Mouse (Mus musculus): ENCODE data around the gene Cd300lb. TPM values are rescaled to one million over a fixed set of nuclear protein-coding genes. Genes with fewer than 3 reads are reported as not detected.
A peak's percentile ranks its signal among the peaks of the same experiment; 100 is the strongest.

Gene Cd300lb
- polyA plus RNA-seq, 1 experiment from 2014 or later = 0.49 TPM

DNA sequence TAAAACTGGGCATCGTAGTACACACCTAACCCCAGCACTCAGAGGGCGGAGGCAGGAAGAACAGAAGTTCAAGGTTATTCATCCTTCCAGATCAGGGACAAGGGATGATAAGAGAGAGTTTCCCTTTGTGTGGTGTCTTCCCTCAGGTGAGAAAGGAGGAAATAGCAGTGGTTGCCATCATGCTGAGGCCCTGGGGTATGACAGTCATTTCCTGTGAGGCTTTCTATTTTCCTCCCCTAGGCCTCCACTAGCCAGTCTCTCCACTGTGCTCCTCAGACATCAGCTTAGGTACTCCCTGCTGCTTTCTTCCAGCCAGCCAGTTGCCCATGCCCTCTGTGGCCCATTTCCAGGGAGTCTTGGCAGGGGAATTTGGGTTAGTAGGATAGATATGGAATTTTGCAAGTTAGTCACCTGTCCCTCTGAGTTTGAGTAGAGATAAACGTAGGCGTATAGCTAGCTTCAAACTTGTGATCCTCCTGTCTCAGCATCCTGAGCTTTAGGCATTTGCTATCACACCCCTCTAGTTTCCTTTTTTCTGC is 50.9 kb downstream of the Cd300lb start:
- ATAC-seq (ENCODE audit: extremely low read depth, insufficient number of reproducible peaks, low FRiP score, low TSS enrichment) = no peak
- Histone ChIP-seq H3K9ac (no peak overlapping the region), H3K4me3 (no peak overlapping the region), H3K9me3 (no peaks in the 10 kb centered on the region), H3K36me3 (no peaks in the 10 kb centered on the region), H3K4me2 (no peak overlapping the region), H3K4me1 (peaks cover 8% of the 10 kb centered on the region), H3K27ac (replicated peaks) (no peak overlapping the region), H3K27me3 (replicated peaks) (no peaks in the 10 kb centered on the region)
- 89% methylated on average over 4 of the region's 4 CpGs for whole genome bisulfite sequencing

- no peak for ATAC-seq (ENCODE audit: extremely low read depth, insufficient number of reproducible peaks, low FRiP score, low TSS enrichment)
- no peaks in the 10 kb centered on the region for H3K27me3 ChIP-seq (replicated peaks)
- H3K4me1 ChIP-seq = peaks cover 20% of the 10 kb centered on the region
- H3K9me3 ChIP-seq = no peaks in the 10 kb centered on the region
- no peak overlapping the region for H3K9ac ChIP-seq
- H3K36me3 ChIP-seq = no peaks in the 10 kb centered on the region
- no peak overlapping the region for H3K27ac ChIP-seq (replicated peaks)
- no peak overlapping the region for H3K4me2 ChIP-seq
- no peak overlapping the region for H3K4me3 ChIP-seq
- 0% methylated on average over 1 of the region's 1 CpGs for WGBS
These were observed 53.6 kb downstream of the Cd300lb start for GRCm38 (mm10) chr11:114880589-114880988.

DNA sequence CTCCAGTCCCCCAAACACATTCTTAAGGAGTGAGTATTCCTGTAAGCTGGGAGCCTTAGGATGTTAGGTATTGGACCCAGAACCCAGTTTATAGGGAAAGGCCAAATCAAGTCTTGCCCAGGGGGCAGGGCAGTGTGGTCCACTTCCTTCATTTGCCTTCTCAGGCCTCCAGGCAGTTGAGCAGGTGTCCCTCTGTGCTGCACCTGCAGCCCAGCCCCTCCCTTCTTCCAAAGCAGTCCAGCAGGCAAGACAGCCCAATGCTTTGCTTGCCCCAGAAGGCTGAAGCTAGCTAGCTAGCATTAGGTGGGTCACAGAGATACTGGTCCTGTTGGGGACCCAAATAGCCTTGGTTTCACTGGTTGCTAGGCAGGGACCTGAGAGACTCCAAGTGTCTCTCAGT is 54.0 kb downstream of the Cd300lb start:
- no peak overlapping the region for H3K27ac ChIP-seq (replicated peaks)
- no peaks in the 10 kb centered on the region for H3K36me3 ChIP-seq
- no peak overlapping the region for H3K9ac ChIP-seq
- ATAC-seq (ENCODE audit: extremely low read depth, insufficient number of reproducible peaks, low FRiP score, low TSS enrichment) = no peak
- H3K4me2 ChIP-seq = no peak overlapping the region
- no peaks in the 10 kb centered on the region for H3K9me3 ChIP-seq
- no peak overlapping the region for H3K4me3 ChIP-seq
- H3K27me3 ChIP-seq (replicated peaks) = no peaks in the 10 kb centered on the region
- peaks cover 24% of the 10 kb centered on the region for H3K4me1 ChIP-seq

- WGBS = 75% methylated on average over 2 of the region's 2 CpGs
- H3K9ac ChIP-seq = no peak overlapping the region
These were observed 54.5 kb downstream of the Cd300lb start for GRCm38 (mm10) chr11:114879666-114880065.

DNA sequence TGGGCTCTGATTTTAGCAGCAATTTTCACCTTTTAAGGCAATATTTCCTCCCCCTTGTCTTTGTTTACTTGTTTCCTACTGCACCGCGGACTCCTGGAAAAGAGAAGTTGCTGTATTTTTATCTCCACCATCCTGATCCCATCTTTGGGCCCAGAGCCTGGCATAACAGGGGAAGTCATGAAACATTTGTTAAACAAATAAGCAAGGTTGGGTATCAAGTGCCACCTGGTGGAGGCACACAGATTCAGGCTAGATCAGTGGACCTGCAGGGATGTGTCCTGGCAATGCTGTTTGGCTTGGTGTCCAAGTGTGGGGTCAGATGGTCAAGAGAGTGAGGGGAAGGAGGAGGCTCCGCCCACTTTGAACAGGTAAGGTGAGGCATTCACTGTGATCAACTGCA is 57.0 kb downstream of the Cd300lb start:
- Histone ChIP-seq H3K4me2 (no peak overlapping the region), H3K4me1 (peaks cover 33% of the 10 kb centered on the region), H3K9me3 (no peaks in the 10 kb centered on the region), H3K4me3 (no peak overlapping the region), H3K27ac (replicated peaks) (no peak overlapping the region), H3K27me3 (replicated peaks) (no peaks in the 10 kb centered on the region), H3K36me3 (no peaks in the 10 kb centered on the region; the same call in 1 of the 2 replicates), H3K9ac (no peak overlapping the region)
- ATAC-seq (ENCODE audit: extremely low read depth, insufficient number of reproducible peaks, low FRiP score, low TSS enrichment) = no peak
- WGBS = 38% methylated on average over 3 of the region's 3 CpGs

More at GRCm38 (mm10) chr11:114879666-114880065, 54.5 kb downstream of the Cd300lb start:
- no peaks in the 10 kb centered on the region for H3K27me3 ChIP-seq (replicated peaks)
- no peaks in the 10 kb centered on the region for H3K36me3 ChIP-seq
- H3K4me3 ChIP-seq = no peak overlapping the region
- no peaks in the 10 kb centered on the region for H3K9me3 ChIP-seq
- H3K4me2 ChIP-seq = no peak overlapping the region
- ATAC-seq (ENCODE audit: extremely low read depth, insufficient number of reproducible peaks, low FRiP score, low TSS enrichment) = no peak
- no peak overlapping the region for H3K27ac ChIP-seq (replicated peaks)
- H3K4me1 ChIP-seq = peaks cover 26% of the 10 kb centered on the region

- no peak overlapping the region for H3K27ac ChIP-seq (replicated peaks)
- H3K4me3 ChIP-seq = no peak overlapping the region
- ATAC-seq (ENCODE audit: extremely low read depth, insufficient number of reproducible peaks, low FRiP score, low TSS enrichment) = no peak
- H3K4me1 ChIP-seq = peaks cover 33% of the 10 kb centered on the region
- H3K27me3 ChIP-seq (replicated peaks) = no peaks in the 10 kb centered on the region
- 52% methylated on average over 2 of the region's 2 CpGs for WGBS
- H3K4me2 ChIP-seq = no peak overlapping the region
- H3K9ac ChIP-seq = no peak overlapping the region
- peaks cover 3% of the 10 kb centered on the region; the same call in 1 of the 2 replicates for H3K36me3 ChIP-seq
- H3K9me3 ChIP-seq = no peaks in the 10 kb centered on the region
These were observed 57.6 kb downstream of the Cd300lb start for GRCm38 (mm10) chr11:114876621-114877020.

DNA sequence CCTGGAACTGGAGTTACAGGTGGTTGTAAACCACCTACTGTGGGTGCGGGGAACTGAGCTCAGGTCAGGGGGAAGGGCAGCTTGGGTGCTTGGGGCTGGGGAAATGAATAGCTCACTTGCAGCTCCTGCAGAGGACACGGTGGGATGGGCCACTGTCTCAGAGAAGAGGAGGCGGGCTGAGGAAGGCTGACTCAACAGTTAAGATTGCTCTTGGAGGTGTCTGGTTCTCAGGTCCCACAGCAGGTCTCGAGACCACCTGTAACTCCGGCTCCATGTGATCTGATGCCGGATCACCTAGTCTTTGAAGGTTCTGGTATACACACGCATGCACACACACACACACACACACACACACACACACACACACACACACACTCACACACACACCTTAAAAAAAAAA is 58.0 kb downstream of the Cd300lb start:
- Histone ChIP-seq H3K27me3 (replicated peaks) (no peaks in the 10 kb centered on the region), H3K4me3 (no peak overlapping the region), H3K9me3 (no peaks in the 10 kb centered on the region), H3K36me3 (peaks cover 7% of the 10 kb centered on the region), H3K27ac (replicated peaks) (no peak overlapping the region), H3K4me2 (no peak overlapping the region), H3K4me1 (peaks cover 33% of the 10 kb centered on the region), H3K9ac (no peak overlapping the region)
- WGBS = 51% methylated on average over 6 of the region's 7 CpGs
- no peak for ATAC-seq (ENCODE audit: extremely low read depth, insufficient number of reproducible peaks, low FRiP score, low TSS enrichment)

- Histone ChIP-seq H3K4me3 (no peak overlapping the region), H3K27me3 (replicated peaks) (no peaks in the 10 kb centered on the region), H3K36me3 (peaks cover 15% of the 10 kb centered on the region), H3K4me1 (peaks cover 33% of the 10 kb centered on the region), H3K4me2 (no peak overlapping the region), H3K27ac (replicated peaks) (no peak overlapping the region), H3K9me3 (no peaks in the 10 kb centered on the region), H3K9ac (peak overlapping the region; percentile 3; the same call in 1 of the 2 replicates)
- WGBS = 27% methylated on average over 7 of the region's 9 CpGs
- ATAC-seq (ENCODE audit: extremely low read depth, insufficient number of reproducible peaks, low FRiP score, low TSS enrichment) = no peak
These were observed 58.8 kb downstream of the Cd300lb start for GRCm38 (mm10) chr11:114875301-114875801.

DNA sequence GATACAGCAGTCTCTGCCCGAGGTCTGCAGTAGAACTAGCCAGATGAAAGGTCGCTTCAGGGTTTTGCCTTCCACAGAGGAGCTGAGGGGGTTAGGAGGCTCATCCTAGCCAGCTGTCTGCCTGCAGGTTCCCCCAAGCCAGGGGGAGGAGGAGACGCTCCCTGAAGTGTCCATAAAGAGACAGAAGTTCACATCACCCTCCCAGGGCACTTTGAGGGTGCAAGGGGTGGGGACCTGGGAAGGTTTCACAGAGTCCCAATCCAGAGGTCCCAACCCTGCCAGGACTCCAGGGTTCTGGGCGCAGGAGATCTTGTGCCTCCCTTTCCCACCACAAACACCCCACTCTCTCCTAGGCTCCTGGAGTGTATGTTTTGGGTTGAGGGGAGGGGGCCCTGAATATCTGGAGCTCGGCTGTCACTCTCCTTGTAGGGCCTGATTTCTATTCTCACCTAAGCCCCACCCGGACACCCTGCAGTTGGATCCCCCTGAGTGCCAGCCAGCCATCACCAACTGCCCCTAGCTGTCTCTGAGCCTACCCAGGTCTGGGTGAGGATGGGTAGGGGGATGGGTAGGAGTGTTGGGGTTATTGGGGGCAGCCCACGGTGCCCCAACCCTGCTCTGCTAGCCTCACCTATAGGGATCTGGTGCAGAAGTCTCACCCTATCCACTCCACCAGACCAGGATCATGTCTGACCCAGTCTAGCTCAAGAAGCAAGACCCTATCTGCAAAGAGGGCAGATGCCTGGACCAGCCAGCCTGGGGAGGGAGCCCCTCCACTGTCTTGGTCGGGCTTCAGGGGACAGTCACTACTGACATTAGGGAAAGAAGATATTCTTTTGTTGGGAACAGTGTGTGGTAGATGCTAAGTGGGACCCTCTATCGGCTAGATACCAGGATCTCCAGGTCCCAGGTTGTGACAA is 59.7 kb downstream of the Cd300lb start:
- no peak for ATAC-seq (ENCODE audit: extremely low read depth, insufficient number of reproducible peaks, low FRiP score, low TSS enrichment)
- no peak overlapping the region for H3K4me3 ChIP-seq
- H3K4me1 ChIP-seq = peaks cover 33% of the 10 kb centered on the region
- no peaks in the 10 kb centered on the region for H3K27me3 ChIP-seq (replicated peaks)
- H3K9ac ChIP-seq = peak overlapping the region; percentile 3; the same call in 1 of the 2 replicates
- 46% methylated on average over 9 of the region's 9 CpGs for WGBS
- no peaks in the 10 kb centered on the region for H3K9me3 ChIP-seq
- H3K27ac ChIP-seq (replicated peaks) = no peak overlapping the region
- peaks cover 21% of the 10 kb centered on the region for H3K36me3 ChIP-seq
- H3K4me2 ChIP-seq = no peak overlapping the region

DNA sequence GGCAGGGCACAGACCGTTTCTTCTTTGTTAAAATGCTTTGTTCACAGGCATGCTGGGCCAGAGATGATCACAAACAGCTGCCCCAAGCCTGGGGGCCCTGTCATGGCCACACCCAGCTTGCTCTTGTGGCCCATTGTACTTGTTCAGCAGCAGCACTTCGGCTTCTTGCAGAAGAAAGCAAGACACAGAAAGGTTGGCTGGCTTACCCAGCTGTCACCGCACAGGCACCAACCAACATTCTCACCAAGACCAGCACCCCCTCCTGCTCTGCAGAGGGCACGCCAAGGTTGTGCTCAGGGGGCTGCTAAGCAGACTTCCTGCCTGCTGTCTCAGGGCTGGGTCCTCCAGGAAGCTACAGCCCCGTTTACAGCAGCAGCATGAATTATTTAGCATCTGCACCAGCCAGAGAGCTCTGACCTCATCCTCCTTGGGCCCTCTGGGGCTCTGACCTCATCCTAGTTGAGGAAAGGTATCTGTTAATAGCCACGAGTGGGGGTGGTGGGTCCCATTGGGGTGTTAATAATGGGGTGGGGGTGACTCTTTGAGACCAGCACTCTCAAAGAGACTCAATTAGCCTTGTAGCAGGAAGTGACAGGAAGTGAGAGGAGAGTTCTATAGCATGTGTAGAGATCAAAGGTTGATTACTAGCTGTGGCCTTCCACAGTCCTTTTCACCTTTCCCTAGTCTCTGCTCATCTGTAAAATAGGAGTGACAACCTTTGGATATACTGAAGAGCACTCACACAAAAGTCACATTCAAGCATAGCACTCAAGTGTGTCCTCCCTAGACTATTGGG is 61.0 kb downstream of the Cd300lb start:
- no peak for ATAC-seq (ENCODE audit: extremely low read depth, insufficient number of reproducible peaks, low FRiP score, low TSS enrichment)
- WGBS = 22% methylated on average over 6 of the region's 6 CpGs
- H3K9ac ChIP-seq = peak overlapping the region; percentile 68

More for the DNA sequence above, 61.0 kb downstream of the Cd300lb start:
- H3K27me3 ChIP-seq (replicated peaks) = no peaks in the 10 kb centered on the region
- H3K4me3 ChIP-seq = no peak overlapping the region
- peak overlapping the region; percentile 67 for H3K27ac ChIP-seq (replicated peaks)
- H3K4me2 ChIP-seq = peak overlapping the region; percentile 5; the same call in 1 of the 2 replicates
- H3K4me1 ChIP-seq = peaks cover 35% of the 10 kb centered on the region
- no peaks in the 10 kb centered on the region for H3K9me3 ChIP-seq
- peaks cover 33% of the 10 kb centered on the region for H3K36me3 ChIP-seq

All from heart, embryonic 13.5 days (tissue).